Mouse (Mus musculus) urinary bladder, adult 2 months (tissue): ENCODE measurements around the gene Ccr3. TPM values are rescaled to one million over a fixed set of nuclear protein-coding genes. Genes with fewer than 3 reads are reported as not detected.
"Not testable (repeated sequence)": the region's sequence is repeated elsewhere in the genome, so short reads cannot be mapped to it uniquely, and the experiment has no call there.

Experiments used
- DNase-seq: peaks from one replicate; pipeline ENCODE4 v3.0.0; 2022; ENCODE audit warnings: low spot score
- polyA plus RNA-seq: library from polyadenylated mRNA; depleted of rRNA; stranded (reverse); fragments of >200 nt; gene quantifications from 2 replicates; pipeline ENCODE4 v1.2.3, GENCODE M21; 2012; rRNA removed

The Ccr3 gene
- polyA plus RNA-seq, result 0.32 and 0.38 TPM in 2 replicates

DNA sequence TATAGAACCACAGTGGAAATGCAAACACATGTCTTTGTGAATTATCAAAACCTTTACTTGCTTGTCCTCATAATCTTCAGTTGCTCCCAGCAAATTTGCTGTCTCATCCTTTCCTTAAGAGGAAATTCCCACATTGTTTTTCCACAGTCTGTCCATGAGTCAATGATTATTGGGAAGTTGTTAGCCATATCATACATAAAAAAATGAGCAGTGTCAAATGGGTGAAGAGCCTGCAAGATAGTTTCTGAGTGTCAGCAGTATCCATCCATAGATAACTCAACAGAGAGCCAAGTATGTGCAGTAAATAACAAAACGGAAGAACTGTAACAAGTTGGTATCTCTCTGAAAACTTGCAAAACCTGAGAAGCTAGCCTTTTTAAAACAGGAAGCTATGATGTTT, at the start of gene Ccr3:
Gene Ccr3, plus strand, starts transcription at position 301 of the 400 bp plus-strand sequence.
- no peak for DNase-seq

DNA sequence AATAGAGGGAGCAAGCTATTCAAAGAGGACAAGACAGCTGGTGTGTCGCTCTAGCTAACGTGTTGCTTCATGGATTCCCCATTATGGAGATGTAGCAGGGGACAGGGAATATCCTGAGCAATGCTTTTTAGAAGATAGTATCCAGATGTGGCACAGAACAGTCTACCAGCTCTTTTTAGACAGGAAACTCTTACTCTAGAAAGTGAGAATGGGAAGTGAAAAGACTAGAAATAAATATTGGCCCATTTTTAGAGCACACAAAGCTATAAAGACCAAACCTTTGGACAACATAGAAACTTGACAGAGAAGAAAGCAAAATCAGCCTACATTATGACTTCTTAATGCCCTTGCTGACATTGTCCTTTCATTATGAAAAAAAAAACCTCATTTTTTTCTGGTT, 46.1 kb upstream of the Ccr3 start:
- DNase-seq, result no peak

DNA sequence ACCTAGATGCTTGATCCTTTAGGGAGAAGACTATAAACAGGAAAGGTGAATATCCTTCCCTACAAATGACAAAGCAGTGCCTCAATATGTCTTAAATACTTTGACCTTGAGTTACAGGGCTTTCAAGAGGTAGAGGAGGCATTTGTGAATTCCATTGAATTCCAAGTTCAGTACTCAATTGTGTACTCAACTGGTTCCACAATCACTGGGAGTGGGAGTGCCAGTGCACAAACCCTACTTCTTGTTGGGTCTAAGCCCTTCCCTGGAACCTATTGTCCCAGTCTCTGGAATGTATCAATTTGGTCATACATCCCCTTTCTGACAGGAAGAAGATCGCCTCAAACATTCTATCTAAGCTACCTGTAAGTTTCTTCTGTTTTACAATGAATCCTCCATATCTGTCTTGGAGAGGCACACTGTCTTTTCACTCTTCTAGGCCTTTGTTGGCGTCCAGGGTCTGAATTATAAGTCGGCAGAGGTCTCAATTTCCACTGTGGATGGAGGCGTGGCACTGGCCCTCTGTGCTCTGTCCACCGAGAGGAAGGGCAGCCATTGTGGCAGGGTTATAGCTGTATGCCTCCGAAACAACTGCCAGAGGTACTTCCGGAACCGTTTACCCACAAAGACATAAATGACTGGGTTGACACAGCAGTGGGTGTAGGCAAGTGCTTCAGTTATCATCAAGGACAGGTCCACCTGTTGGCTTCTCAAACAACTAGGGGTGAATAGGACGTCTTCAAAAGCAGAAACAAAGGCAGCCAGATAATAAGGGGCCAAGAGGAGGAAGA, 44.7 kb upstream of the Ccr3 start:
- DNase-seq, result no peak

DNA sequence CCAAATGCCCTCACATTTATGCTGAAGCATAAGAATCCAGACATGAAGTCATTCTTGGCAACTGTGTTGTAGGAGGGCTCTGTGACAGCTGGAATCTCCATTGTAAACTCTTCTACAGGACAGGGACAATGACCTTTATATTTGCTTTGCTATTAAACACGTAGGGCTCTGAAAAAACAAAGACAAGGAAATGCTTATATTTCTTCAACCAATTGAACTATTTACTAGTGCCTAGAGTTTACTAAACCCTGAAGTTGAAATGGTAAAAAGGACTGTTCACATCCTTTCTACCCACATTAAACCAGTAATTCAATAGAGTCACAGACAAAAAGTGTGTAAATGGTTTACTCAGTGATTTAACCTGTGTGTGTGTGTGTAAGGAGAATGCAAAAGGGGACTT, 43.5 kb upstream of the Ccr3 start, which contains the start of gene Ccr1l1:
Gene Ccr1l1, minus strand, starts transcription at position 101 of the 400 bp plus-strand sequence.
- DNase-seq, result no peak

DNA sequence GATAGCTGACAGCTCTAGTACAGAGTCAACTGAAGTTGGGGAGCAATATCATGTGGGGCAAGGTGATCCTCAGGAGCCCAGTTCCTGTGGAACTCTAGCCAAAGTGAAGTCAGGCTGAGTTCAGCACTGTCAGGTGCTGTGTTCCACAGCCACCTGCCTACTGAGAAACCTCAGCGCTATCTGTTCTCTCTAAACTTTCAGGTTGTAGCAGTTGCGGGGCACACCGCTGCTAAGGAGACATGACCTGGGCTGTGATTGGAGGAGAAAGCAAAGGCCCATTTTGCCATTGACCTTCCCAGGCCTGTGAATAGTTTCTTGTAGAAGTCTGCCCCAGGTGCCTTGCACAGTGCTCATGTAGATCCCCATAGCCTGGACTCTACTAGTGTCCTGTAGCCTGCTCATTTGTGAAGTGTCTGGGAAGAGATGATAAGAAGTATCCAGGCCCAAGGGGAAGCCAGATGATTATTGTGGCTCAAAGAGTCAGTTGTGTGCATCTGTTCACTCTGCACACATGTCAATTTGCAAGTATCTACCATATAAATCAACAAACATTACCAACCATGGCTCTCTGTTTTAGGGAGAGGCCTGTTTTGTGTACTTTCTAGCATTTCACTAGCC, 40.8 kb upstream of the Ccr3 start:
- DNase-seq, result not testable (repeated sequence)

DNA sequence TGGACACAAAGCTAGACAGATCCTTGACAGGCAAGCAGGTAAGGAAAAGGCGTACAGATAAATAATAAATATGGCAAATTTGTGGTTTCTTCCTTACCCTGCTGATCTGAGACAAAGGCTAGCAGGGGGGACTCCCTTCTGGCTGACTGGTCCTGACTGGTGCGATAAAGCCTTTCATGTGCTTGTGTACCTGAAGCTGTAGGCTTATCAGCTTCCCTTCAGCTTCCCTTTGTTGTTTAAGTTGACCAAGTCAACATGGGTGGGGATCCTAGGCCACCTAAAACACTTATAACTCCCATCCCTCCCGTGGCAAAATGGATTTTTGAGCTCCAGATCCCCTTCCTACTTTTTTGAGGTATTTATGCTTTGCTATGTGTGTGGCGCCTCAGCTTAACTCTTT, 39.9 kb upstream of the Ccr3 start:
- no peak for DNase-seq

DNA sequence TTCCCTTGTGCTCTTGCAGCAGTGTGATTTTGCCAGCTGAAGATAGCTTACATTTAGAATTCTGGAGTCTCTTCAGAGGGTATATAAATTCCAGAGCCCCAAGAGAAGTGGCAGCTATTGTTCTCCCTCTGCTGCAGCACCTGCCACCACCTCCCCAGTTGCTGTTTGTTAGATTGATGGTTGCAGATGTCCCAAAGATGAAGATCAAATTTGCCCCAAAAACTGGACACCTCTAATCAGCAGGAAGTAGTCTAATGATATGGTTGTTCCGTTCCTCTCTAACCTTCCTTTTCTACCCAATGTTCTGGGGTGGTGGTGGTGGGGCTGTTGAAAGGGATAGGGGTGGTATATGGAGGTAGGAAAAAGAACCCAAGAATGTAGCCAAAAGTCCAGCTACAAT, 39.1 kb upstream of the Ccr3 start:
- no peak for DNase-seq

DNA sequence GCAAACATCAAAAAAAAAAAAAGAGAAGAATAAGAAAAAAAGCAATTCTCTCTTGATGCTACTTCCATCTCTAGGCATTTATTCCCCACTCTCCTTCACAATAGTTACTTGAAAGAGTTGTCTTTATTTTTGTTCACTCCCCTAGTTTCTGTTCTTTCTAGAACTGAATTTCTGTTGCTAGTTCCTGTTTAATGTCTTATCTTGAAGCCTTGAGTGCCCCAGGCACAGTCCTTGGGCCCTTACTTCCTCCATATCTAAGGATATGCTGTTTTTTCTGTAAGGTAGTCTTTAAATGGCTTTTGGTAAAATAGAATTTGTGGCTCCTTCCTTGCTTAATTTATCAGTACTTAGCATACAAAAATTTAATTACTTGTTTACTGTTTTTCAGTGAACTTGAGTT, 36.8 kb upstream of the Ccr3 start:
- no peak for DNase-seq

DNA sequence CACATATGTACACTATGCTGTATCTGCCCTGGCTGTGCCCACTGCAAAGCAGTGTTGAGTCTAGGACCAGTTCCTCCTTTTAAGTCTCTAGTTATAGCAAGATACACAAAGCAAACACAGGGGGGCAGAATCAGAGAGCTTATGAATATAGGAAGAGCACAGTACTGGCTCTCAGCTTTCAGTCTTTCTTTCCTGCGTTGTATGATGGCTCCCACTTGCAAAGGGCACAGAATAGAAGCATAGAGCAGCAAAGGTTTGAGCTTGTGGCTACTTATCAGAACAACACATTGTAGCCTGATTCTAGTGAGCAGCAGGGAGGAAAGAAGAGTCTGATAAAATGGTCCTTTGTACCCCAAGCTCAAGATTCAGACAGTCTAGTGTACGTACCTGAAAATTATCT, 35.6 kb upstream of the Ccr3 start:
- no peak for DNase-seq

DNA sequence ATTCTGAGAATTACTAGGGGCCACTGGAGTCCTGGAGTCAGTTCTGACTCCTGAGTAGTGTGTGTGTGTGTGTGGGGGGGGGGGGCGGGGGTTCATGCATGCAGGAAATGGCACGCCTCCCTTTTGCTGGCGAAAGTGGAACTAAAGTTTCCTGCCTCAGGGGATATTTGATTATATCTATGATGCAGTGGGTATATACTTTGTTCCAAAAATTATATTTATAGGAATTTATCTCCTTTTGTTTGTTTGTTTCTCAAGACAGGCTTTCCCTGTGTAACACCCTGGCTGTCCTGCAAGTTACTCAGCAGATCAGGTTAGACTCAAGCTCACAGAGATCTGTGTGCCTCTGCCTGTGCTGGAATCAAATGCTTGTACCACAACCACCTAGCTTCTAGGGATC, 32.1 kb upstream of the Ccr3 start:
- no peak for DNase-seq

DNA sequence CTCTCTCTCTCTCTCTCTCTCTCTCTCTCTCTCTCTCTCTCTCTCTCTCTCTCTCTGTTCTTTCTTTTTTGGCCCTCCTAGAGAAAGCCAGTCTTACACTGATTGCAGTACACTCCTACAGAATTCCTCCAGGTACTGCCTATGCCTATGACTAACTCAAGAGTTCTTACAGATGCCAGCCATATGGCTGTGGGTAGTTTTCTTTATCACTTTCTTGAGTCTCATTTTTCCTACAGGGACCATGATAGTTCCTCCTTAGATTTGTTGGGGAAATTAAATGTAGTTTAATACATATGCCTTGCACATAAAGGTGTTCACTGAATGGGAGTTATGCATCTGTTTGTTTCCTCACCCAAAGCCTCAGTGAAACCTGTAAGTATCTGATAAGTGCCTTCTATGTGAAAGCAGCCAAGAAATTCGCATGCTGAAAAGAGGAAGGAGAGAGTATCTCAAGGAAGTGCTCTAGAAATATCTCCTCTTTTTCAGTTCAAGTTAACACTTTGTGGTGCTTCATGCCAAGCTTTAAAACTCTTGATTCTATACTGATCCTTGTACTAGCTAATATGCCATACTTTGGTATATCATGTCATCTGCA, 30.4 kb upstream of the Ccr3 start:
- DNase-seq, result no peak

DNA sequence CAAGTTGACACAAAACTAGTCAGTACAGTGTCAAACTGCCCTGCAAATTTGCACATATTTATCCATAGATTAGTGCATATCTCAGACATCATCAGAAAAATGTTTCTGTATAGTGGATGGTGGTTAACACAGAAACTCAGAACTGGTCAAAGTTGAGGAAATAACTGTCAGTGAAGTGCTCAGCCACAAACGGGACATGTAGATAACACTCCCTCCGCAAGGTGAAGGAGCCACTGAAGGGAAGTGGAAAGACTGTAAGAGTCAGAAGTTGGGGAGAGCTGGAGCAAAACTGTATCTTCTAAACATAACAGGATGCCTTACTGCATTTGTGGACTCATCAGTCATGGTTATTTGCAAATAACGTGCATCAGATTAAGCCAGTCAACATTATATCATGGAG, 24.1 kb upstream of the Ccr3 start:
- no peak for DNase-seq

DNA sequence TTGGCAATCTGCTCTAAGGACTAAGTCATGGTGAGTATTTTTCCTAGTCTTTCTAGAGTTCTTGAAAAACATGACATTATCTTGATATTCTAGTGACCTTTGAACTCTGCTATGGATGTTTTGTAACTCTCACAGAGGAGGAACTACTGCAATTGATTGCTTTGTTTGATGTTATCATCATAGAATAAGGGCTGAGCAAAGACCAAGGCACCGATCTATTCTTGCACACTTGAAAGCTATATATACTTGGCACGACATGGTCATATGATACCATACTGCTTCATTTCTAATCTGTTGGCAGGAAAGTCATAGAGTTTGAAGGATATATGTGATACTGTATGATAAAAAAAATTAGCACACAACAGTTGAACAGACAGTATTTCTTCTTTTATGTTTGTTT, 22.0 kb upstream of the Ccr3 start:
- DNase-seq, result no peak

DNA sequence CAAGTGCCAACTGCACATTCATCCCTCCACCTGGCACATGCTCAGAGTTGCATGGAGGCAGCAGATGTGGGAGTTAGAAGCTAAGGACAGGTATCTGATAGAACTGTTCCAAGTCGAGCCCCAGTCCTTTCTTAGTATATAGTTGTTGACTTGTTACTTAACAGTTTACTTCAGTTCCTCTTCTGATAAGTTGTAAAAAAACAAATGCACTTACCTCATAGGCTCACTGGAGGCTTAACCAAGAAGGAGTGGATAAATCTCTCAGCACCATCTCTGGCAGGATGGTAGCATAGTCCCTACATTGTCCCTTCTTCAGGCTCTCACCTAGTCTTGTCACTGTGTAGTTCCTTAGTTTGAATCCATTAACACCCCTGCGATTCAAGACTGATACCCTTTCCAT, 9.1 kb upstream of the Ccr3 start:
- no peak for DNase-seq

DNA sequence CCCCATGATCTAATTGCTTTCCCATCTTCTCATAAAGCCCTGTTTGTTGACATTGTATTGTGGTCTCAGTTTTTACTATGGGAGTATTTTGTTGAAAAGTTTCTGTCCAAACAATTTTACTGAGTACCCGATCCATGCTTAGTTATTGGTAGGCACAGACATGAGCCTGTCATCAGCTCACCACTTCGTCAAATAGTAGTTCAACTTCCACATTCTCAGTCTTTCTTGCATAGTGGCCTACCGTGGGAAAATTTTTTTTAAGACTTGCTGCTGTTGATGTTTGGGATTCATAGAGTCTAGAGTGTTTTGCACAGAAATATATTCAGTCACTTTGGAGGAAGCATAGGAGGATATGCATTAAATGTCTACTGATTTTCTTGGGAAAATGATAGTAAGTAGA, 8.5 kb upstream of the Ccr3 start:
- DNase-seq, result no peak

DNA sequence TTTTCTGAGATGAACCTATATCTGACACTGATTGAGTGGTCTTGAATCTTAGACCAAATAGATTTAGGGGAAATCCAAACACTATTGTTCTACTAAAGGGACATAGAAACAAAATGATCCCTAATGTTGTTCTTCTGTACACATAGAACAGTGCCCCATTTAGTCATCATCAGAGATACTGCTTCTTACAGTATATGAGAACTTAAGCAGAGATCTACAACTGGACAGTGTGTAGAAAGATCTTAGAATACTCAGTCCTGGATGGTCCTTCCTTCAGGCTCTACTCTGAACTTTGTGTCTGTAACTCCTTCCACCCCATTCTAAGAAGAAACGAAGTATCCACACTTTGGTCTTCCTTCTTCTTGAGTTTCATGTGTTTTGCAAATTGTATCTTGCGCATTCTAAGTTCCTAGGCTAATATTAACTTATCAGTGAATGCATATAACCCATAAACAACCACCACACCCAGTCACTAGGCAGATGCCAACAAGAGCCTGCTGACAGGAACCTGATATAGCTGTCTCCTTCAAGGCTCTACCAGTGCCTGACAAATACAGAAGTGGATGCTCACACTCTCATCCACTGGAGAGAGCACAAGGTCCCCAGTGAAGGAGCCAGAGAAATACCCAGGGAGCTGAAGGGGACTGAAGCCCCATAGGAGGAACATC, 6.7 kb upstream of the Ccr3 start:
- no peak for DNase-seq

DNA sequence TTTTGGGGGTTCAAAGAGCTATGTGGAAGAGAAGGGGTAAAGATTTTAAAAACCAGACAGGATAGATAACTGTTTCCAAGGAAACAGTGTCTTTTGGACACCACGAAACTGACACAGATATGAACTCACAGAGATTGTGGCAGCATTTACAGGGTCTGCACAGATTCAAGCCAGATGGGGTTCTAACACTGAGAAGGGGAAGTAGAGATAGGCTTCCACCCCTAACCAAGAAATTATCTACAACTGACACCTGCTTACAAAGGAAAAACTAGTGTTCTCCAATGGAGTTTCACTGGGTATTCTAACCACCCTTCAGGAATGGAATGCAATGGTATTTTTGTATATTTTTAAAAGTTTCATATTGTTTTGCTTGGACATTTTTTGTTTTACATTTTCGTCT, 5.7 kb upstream of the Ccr3 start:
- no peak for DNase-seq

DNA sequence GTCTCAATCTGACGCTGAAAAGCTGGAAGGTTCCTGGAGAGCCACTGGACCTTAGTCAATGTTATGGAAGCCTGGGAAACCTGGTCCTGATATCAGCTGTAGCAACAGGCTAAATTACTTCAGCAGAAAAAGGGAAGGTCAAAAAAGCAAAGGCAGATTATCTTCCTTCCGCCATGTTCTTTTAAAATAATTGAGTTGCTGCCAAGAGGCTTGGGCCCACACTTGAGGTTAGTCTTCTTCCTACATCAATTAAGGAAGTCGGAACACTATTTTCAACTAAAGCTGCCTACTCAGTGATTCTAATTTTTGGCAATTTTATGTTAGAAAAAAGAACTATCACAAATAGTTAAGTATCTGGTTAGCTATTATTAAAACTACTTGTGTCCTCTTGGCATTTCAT, 1.9 kb upstream of the Ccr3 start:
- DNase-seq, result no peak

DNA sequence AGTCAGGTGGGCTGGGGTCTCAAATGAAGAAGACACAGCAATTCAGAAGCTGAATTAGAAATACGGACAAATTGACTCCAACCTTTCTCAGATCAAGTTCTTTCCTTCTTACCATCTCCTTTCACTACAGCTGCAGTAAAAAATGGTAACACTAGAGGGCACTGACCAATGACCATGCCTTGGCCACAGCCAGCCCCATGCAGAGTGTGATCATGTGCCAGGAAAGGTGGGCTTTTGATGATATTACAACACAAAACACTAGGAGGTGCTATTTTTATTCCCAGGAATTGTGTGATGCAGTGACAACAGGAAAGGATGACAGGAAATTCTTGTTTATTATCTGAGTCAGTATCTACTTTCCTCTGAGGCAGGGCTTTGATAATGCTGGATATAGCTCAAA, 11.6 kb downstream of the Ccr3 start:
- DNase-seq, result no peak

DNA sequence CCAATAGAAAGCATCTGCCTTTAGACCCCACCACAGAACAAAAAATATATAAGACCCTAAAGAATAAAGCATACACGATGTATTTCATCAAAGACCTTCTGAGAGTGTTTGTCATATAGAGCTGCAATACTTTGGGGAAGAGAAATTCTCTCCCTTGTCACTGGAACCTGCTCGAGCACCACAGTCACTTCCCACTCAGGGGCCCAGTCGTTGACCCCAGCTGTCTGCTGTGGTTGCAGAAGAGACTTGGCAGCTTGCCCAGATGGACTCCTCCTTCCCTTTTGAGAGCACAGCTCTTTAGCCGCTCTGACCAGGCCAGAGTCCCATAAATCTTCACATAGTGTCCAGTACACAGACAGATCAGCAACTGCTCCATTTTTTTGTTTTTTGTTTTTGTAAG, 15.9 kb downstream of the Ccr3 start:
- DNase-seq, result no peak

DNA sequence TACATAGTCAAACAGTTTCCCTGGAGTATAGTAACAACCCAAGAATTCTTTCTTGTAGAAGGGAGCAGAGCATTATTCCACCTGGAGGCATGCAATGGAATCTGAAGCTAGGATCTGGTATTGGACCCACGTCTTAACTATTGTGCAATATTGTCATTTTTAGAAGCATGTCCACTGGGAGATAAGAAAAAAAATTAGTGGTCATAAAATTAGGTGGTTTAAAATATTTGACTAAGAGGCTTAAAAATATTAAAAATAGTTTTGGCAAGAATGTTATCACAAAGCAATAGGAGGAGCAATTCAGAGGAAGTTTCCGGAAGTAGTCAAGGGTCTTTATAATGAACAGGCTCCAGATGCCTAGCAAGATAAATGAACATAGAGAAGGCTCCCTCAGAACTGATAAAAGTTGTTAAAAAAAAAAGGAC, 16.4 kb downstream of the Ccr3 start:
- DNase-seq, result no peak

DNA sequence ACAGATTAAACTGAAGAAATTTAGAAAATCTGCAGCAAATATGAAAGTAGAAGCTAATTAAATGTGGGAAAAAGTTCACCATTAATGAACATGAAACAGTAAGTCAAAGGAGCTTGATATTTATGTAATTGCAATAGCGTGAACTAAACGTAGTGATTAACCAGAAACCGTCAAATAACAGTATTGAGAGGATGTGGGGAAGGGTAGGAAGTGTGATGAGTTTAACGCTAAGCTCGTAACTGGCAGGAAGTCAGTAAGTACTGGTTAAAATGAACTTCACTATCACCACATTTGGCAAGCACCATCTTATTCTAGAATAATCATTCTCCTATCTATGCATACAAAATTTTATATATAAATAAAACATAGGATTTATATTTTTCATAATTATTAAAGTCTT, 17.2 kb downstream of the Ccr3 start:
- DNase-seq, result no peak

DNA sequence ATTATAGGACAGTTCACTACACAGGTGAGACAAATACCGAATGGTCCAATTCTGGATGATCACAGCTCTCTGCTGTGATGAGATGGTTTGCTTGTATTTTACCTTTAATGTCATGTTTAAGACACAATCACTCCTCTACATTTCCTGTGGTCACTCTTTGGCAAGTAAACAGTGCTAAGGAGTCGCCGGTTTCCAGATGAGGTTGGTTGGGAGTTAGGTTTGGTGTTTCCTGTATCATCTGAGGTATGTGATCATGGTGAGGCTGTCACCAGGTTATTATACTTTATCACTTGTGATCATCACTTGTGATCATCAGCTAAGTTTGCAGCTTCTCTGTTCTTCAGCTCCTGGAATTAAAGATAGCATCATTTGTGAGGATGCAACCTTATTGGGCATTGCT, 19.2 kb downstream of the Ccr3 start:
- DNase-seq, result no peak
